Mouse (Mus musculus): ENCODE measurements around the gene Stx12. TPM values are rescaled to one million over a fixed set of nuclear protein-coding genes. Genes with fewer than 3 reads are reported as not detected.
"Not testable (repeated sequence)": the region's sequence is repeated elsewhere in the genome, so short reads cannot be mapped to it uniquely, and the experiment has no call there.

The Stx12 gene
- 10 to 100 TPM; 53.9 to 54.9 TPM for total RNA-seq (2021)

GRCm38 (mm10) chr4:132884064-132884843 lies at the start of gene Stx12:
Gene Stx12 (minus strand): TSS chr4:132884509.
- DNase-seq: peak; percentile 93

GRCm38 (mm10) chr4:132932752-132933404 lies 48.6 kb upstream of the Stx12 start:
- DNase-seq: no peak

GRCm38 (mm10) chr4:132930784-132931183 lies 46.5 kb upstream of the Stx12 start:
- DNase-seq: peak; percentile 66

- DNase-seq: not testable (repeated sequence)
Observed at GRCm38 (mm10) chr4:132926520-132926919, 42.2 kb upstream of the Stx12 start.

GRCm38 (mm10) chr4:132922558-132923008 lies 38.3 kb upstream of the Stx12 start, which contains the start of gene Fam76a:
Gene Fam76a (minus strand): TSS chr4:132922558.
- DNase-seq: peak; percentile 100

GRCm38 (mm10) chr4:132922061-132922530 lies 37.8 kb upstream of the Stx12 start:
- peak; percentile 63 for DNase-seq

- no peak for DNase-seq
Observed at GRCm38 (mm10) chr4:132921488-132921887, 37.2 kb upstream of the Stx12 start.

- DNase-seq: no peak
Observed at GRCm38 (mm10) chr4:132920171-132920570, 35.9 kb upstream of the Stx12 start.

- not testable (repeated sequence) for DNase-seq
Observed at GRCm38 (mm10) chr4:132918493-132918892, 34.2 kb upstream of the Stx12 start.

GRCm38 (mm10) chr4:132912156-132912555 lies 27.8 kb upstream of the Stx12 start:
- DNase-seq: no peak

- DNase-seq: no peak
Observed at GRCm38 (mm10) chr4:132905843-132906360, 21.6 kb upstream of the Stx12 start.

- DNase-seq: peak; percentile 46
Observed at GRCm38 (mm10) chr4:132904765-132905309, 20.5 kb upstream of the Stx12 start.

- DNase-seq: no peak
Observed at GRCm38 (mm10) chr4:132904071-132904470, 19.8 kb upstream of the Stx12 start.

- DNase-seq: no peak
Observed at GRCm38 (mm10) chr4:132898197-132898596, 13.9 kb upstream of the Stx12 start.

GRCm38 (mm10) chr4:132894402-132894801 lies 10.1 kb upstream of the Stx12 start:
- DNase-seq: no peak

GRCm38 (mm10) chr4:132884844-132885374 lies 600 bp upstream of the Stx12 start:
- DNase-seq: no peak

GRCm38 (mm10) chr4:132883561-132884063 lies 697 bp downstream of the Stx12 start:
- no peak for DNase-seq

GRCm38 (mm10) chr4:132874363-132875097 lies 9.8 kb downstream of the Stx12 start:
- DNase-seq: no peak

GRCm38 (mm10) chr4:132873481-132874362 lies 10.6 kb downstream of the Stx12 start:
- DNase-seq: peak; percentile 6

GRCm38 (mm10) chr4:132871116-132871515 lies 13.2 kb downstream of the Stx12 start:
- DNase-seq: no peak

GRCm38 (mm10) chr4:132864856-132865255 lies 19.5 kb downstream of the Stx12 start:
- no peak for DNase-seq

Data from heart, postnatal 4 days (tissue).